Mouse (Mus musculus): ENCODE data around the gene Meltf. TPM values are rescaled to one million over a fixed set of nuclear protein-coding genes. Genes with fewer than 3 reads are reported as not detected.
"Not testable (repeated sequence)": the region's sequence is repeated elsewhere in the genome, so short reads cannot be mapped to it uniquely, and the experiment has no call there.

Gene Meltf
- total RNA-seq, 2 experiments from 2014 or later, result not detected

- ATAC-seq (ENCODE audit: poor library complexity, severe bottlenecking), result peak; percentile 82
These were observed 54.5 kb downstream of the Meltf start for GRCm38 (mm10) chr16:31932840-31933697.

DNA sequence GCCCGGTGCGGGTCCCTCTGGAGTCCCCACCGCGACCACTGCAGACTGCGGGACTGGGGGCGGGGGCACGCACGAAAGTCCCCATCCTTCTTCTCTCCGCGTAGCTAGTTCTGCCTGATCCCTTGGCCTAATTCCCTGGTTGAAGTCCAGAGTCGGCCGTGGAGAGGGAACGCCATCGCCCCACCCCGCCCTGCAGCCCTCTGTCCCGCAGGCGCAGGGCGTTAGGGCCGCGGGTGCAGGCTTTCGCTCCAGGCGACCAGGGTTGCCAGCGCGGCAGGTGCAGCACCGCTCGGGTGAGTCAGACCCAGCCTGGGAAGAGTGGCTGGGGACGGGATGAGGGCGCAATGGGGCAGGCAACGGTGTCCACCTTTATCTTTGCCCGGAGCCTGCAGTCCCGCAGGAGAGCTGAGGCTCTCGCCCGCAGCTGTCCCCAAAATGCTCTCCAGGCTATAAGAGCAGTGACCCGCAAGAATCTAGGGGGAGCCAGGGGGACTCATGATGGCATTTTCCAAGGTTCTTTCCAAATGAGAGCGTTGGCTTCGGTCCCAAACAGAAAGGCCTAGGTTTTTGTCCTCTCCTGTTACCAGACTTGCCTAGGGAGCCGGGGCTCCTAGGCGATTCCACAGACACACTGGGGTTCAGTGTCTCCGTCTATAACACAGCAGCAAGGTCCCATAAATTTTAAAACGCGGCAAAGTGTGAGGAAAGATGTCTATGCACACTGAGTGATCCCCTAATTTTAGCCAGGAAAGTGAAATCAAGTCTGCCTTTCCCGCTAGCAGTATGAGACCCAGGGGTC lies 55.3 kb downstream of the Meltf start, which contains the start of gene Pigz:
Gene Pigz, plus strand, starts transcription at position 101 of the 799 bp plus-strand sequence.
- no peak for ATAC-seq (ENCODE audit: poor library complexity, severe bottlenecking)

DNA sequence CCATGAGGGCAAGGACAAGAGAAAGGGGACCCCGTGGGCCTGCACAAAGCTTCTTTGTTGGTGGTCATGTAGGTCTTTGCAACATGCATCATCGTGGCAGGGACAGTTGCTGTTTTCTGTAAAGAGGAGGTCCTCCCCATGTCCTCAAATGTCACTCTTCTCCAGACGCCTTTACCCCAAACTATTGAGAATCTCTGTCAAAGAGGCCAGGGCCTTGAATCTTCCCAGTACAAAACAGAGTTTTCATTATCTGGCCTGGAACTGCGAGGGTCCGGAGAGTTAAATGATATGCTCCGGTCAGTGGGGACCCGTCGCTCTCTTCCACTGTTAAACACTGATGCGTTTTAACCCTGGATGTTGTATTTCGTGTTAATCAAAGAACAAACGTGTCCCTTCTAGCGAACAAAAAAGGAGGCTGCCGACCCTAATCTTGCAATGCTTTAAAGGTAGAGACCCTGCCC lies 56.0 kb downstream of the Meltf start:
- ATAC-seq (ENCODE audit: poor library complexity, severe bottlenecking), result no peak

DNA sequence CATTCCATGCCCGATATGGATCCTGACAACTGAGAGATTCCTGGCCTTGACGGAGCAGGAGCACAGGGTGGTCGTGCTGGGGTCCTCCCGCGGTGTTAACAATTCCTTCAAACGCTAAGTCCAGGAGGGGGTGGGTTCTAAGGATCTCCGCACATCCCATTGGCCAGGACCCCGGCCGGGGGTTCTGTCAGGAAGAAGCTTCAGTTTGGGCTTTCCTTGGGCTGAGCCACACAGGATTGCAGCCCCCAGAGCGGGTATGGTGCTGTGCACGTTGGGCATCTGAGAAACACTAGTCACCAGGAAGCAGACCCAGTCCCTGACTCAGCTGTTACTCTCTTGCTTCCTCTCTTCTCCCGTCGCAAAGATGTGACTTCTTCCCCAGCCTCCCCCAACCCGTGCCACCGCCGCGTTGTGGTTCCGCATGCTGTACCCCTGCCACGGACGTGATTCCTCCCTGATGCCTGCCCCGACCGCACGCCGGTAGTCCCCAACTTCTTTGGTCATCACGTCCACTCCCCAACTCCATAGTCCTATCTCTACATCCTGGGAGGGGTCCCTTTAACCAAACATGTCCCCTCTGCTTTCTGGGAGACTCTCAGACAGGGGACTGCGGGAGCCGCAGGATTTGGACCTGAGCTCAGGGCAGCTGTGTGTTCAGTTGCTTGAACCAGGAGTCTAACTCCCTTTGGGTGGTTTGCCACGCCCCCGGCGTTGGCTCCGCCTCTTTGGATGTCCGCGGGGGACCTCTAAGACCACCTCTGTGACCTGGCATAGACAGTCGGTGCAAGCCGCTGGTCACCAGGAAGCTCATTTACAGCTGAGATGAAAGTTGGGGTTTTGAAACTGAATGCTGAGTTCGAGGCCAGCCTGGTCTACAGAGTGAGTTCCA lies 56.7 kb downstream of the Meltf start:
- peak; percentile 81 for ATAC-seq (ENCODE audit: poor library complexity, severe bottlenecking)

GRCm38 (mm10) chr16:31936568-31936967 lies 58.0 kb downstream of the Meltf start:
- ATAC-seq (ENCODE audit: poor library complexity, severe bottlenecking), result no peak

DNA sequence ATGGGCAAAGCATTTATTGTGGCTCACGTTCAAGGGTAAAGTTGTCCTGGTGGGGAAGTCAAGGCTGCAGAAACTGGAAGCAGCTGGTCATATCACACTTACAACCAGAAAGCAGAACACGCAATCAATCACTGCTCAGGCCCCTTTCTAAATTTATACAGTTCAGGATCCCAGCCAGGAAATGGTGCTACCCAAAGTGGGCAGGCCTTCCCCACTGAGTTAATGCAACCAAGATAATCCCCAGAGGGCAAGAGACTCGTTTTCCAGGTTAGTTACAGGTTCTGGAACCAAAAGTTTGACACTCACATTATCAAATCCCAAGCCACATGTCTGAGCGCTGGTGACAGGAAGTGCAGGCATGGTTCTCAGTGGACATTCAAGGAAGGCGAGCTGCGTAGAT lies 60.2 kb downstream of the Meltf start:
- no peak for ATAC-seq (ENCODE audit: poor library complexity, severe bottlenecking)

GRCm38 (mm10) chr16:31940586-31940985 lies 62.0 kb downstream of the Meltf start:
- ATAC-seq (ENCODE audit: poor library complexity, severe bottlenecking), result no peak

DNA sequence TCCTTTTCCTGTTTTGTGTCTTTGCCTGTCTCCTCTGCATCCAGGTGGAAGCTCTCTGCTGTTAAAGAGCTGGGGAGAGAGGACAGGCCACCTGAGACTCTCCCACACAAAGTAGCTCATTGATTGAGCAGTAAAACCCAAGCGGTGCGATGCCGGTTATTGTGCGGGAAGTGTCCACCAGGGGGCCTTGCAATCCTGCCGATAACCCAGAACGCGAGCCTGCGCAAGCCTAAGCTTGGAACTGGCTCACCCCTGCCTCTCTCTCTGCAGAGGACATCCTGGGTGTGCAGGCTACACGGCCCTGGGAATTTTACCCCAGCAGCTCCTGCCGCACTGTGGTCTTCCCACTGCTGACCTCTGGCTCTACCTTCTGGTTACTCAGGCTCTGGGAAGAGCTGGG lies 65.4 kb downstream of the Meltf start:
- ATAC-seq (ENCODE audit: poor library complexity, severe bottlenecking), result peak; percentile 51; the same call in 1 of the 2 replicates

GRCm38 (mm10) chr16:31944698-31945255 lies 66.2 kb downstream of the Meltf start:
- no peak for ATAC-seq (ENCODE audit: poor library complexity, severe bottlenecking)

DNA sequence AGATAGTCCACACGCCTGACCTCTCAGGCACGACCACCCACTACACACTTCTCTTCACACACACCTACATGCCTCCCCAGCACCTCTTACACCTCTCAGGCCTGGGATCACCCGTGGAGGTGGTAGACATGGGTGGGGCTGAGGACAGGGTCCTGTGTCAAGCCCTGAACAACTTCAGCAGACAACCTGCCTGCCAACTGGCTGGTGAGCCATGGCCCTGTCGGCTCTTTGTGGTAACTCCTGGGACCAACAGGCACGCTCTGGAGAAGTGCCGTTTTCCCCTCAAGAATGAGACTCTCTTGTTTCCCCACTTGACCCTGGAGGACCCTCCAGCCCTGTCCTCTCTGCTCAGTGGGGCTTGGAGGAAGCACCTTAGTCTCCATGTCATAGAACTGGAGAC lies 66.8 kb downstream of the Meltf start:
- ATAC-seq (ENCODE audit: poor library complexity, severe bottlenecking), result no peak

DNA sequence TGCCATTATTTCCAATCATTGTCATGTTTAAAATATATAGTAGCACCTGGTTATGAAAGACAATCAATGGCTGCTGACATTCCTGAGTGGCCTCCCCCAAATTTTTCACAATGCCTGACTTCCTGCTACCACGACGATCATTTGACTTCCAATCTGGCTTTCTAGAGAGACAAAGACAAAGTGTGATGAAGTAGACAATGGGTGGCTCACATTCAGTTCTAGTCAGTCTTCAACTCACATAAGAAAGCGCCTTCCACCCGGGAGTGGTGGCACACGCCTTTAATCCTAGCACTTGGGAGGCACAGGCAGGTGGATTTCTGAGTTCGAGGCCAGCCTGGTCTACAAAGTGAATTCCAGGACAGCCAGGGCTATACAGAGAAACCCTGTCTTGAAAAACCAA lies 67.4 kb downstream of the Meltf start:
- ATAC-seq (ENCODE audit: poor library complexity, severe bottlenecking), result not testable (repeated sequence)

DNA sequence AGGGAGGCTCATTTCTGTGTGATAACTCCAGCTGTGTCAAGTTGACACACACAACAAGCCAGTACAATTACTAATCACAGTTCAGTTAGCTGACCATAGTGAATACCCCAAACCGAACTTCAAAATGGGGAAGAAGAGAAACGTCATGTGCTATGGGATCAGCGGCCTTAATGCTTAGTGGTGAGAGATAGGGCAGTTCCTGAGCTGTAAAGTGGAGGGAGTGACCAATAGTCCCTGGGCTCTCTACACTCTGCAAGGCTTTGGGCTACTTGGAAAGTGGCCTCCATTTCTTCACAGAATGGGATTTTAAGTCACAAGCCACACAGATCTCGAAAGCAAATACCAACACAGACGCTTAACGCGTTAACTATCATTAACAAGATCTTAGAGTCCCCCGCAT lies 68.7 kb downstream of the Meltf start:
- peak; percentile 28 for ATAC-seq (ENCODE audit: poor library complexity, severe bottlenecking)

GRCm38 (mm10) chr16:31947901-31948316 lies 69.3 kb downstream of the Meltf start:
- no peak; the same call in 1 of the 2 replicates for ATAC-seq (ENCODE audit: poor library complexity, severe bottlenecking)

- ATAC-seq (ENCODE audit: poor library complexity, severe bottlenecking), result peak; percentile 93
These were observed 69.8 kb downstream of the Meltf start, which contains the start of the genes 0610012G03Rik and Ncbp2 for GRCm38 (mm10) chr16:31948345-31948774. TSS of gene 0610012G03Rik (minus strand) at chr16:31948494. TSS of gene Ncbp2 (plus strand) at chr16:31948513.

Other genes starting within 250 kb of the Meltf start
- 22.4 TPM in 2 replicates for gene Dlg1, start 215.4 kb upstream of the Meltf start, total RNA-seq (2015)
- gene Dlg1, start 215.4 kb upstream of the Meltf start, total RNA-seq (2017), result 45.2 and 48.1 TPM in 2 replicates
- gene Pigz, start 55.0 kb downstream of the Meltf start, total RNA-seq (2015), result not detected in 2 replicates
- gene Pigz, start 55.0 kb downstream of the Meltf start, total RNA-seq (2017), result 0.41 TPM in 1 of 2 replicates, not detected in the other
- gene 0610012G03Rik, start 69.7 kb downstream of the Meltf start, total RNA-seq (2015), result 23.1 and 23.8 TPM in 2 replicates
- gene 0610012G03Rik, start 69.7 kb downstream of the Meltf start, total RNA-seq (2017), result 8.7 and 11.1 TPM in 2 replicates
- 18.1 and 20.2 TPM in 2 replicates for gene Ncbp2, start 69.7 kb downstream of the Meltf start, total RNA-seq (2015)
- gene Ncbp2, start 69.7 kb downstream of the Meltf start, total RNA-seq (2017), result 20.0 and 30.1 TPM in 2 replicates
- 15.2 and 17.3 TPM in 2 replicates for gene Senp5, start 124.5 kb downstream of the Meltf start, total RNA-seq (2015)
- 11.9 and 15.9 TPM in 2 replicates for gene Senp5, start 124.5 kb downstream of the Meltf start, total RNA-seq (2017)
- 78.8 and 81.9 TPM in 2 replicates for gene Pak2, start 200.5 kb downstream of the Meltf start, total RNA-seq (2015)
- gene Pak2, start 200.5 kb downstream of the Meltf start, total RNA-seq (2017), result 78.5 and 88.8 TPM in 2 replicates
- 84.8 and 109 TPM in 2 replicates for gene Pigx, start 220.9 kb downstream of the Meltf start, total RNA-seq (2015)
- gene Pigx, start 220.9 kb downstream of the Meltf start, total RNA-seq (2017), result 33.2 and 38.3 TPM in 2 replicates
- gene Cep19, start 221.0 kb downstream of the Meltf start, total RNA-seq (2015), result 24.0 and 27.4 TPM in 2 replicates
- 36.6 and 44.3 TPM in 2 replicates for gene Cep19, start 221.0 kb downstream of the Meltf start, total RNA-seq (2017)